In the genomic region with DNA sequence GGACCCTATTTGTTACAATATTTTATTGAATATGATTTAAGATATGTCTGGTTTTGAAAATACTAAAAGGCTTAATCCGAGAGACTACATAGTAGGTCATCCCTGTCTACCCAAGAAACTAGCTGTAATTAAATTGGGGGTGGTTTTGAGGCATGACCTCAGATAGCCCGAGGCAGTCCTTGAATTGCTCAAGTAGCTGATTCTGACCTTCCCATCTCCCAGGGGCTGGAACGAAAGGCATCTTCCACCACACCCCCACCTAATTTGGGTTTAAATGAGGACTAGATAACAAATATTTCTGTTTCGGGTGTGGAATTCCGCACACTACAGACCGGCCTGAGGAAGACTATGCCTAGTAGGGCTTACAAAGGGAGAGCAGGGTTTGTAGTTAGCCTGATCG, we compare ENCODE assay signal across 8 mouse cellular contexts. TPM values are rescaled to one million over a fixed set of nuclear protein-coding genes. Genes with fewer than 3 reads are reported as not detected.
A peak's percentile ranks its signal among the peaks of the same experiment; 100 is the strongest.
DNase-seq lines count a peak whose midpoint lies in the region; ATAC-seq and TF ChIP-seq lines count a peak whose summit lies in the region.

No protein-coding gene starts in this region.

- H3K4me3 ChIP-seq in heart, postnatal 0 days (ENCODE audit: low read depth, low read length), result peak overlapping the region; percentile 100
- 0 out of 2 replicates have a peak overlapping the region, but pooled peaks have one; percentile 98 for H3K4me3 ChIP-seq in hindbrain, embryonic 12.5 days
- peak overlapping the region; percentile 89 for H3K4me3 ChIP-seq in midbrain, embryonic 14.5 days (replicated peaks; ENCODE audit: low read depth, low read length)

- TF ChIP-seq EP300 in heart, postnatal 0 days (IDR thresholded peaks at IDR 0.05; ENCODE audit: low read depth), result no peak

- DNase-seq in heart, postnatal 0 days (ENCODE audit: low spot score), result peak; percentile 13
- no peak for DNase-seq in heart, adult 9 months (ENCODE audit: low spot score in 2 of 2)
- peak; percentile 9 for DNase-seq in brain, embryonic 14.5 days (ENCODE audit: low read depth)
- no peak for DNase-seq in midbrain, embryonic 14.5 days
- DNase-seq in cerebellum, postnatal 14 days, result no peak

- H3K9me3 ChIP-seq in heart, postnatal 0 days (replicated peaks; ENCODE audit: control insufficient read depth, low read length), result no peaks in the 10 kb centered on the region
- no peaks in the 10 kb centered on the region for H3K9me3 ChIP-seq in hindbrain, embryonic 12.5 days (replicated peaks)
- H3K9me3 ChIP-seq in midbrain, embryonic 14.5 days (ENCODE audit: control insufficient read depth, low read length), result no peaks in the 10 kb centered on the region

- no peak for ATAC-seq in heart, postnatal 0 days (ENCODE audit: insufficient read depth, low read depth)
- ATAC-seq in hindbrain, embryonic 12.5 days (ENCODE audit: low FRiP score), result no peak
- ATAC-seq in midbrain, embryonic 14.5 days (ENCODE audit: low FRiP score, low TSS enrichment), result no peak
- no peak for ATAC-seq in CD4-positive, CD25-positive, alpha-beta regulatory T cell, adult 4 months
- no peak for ATAC-seq in granulocyte monocyte progenitor cell, adult 5-6 weeks (replicated peaks; ENCODE audit: poor library complexity, severe bottlenecking)

- peak overlapping the region; percentile 100 for H3K27ac ChIP-seq in heart, postnatal 0 days (ENCODE audit: low read depth)
- no peak overlapping the region for H3K27ac ChIP-seq in hindbrain, embryonic 12.5 days
- no peak overlapping the region; the same call in 1 of the 2 replicates for H3K27ac ChIP-seq in midbrain, embryonic 14.5 days (replicated peaks; ENCODE audit: low read depth, low read length)

- H3K27me3 ChIP-seq in heart, postnatal 0 days (ENCODE audit: control insufficient read depth, insufficient read depth, low read length), result no peaks in the 10 kb centered on the region
- H3K27me3 ChIP-seq in hindbrain, embryonic 12.5 days, result no peaks in the 10 kb centered on the region
- no peaks in the 10 kb centered on the region for H3K27me3 ChIP-seq in midbrain, embryonic 14.5 days (ENCODE audit: control insufficient read depth, insufficient read depth, low read length)

- 34% methylated on average over 7 of the region's 7 CpGs for WGBS in heart, postnatal 0 days
- 60% methylated on average over 7 of the region's 7 CpGs for WGBS in hindbrain, embryonic 12.5 days
- WGBS in midbrain, embryonic 14.5 days, result 66% methylated on average over 7 of the region's 7 CpGs

- peaks cover 32% of the 10 kb centered on the region for H3K4me1 ChIP-seq in heart, postnatal 0 days (ENCODE audit: control insufficient read depth, insufficient read depth)
- peaks cover 15% of the 10 kb centered on the region for H3K4me1 ChIP-seq in hindbrain, embryonic 12.5 days
- peaks cover 15% of the 10 kb centered on the region for H3K4me1 ChIP-seq in midbrain, embryonic 14.5 days (ENCODE audit: control insufficient read depth, insufficient read depth, low read length)

- H3K9ac ChIP-seq in heart, postnatal 0 days (replicated peaks; ENCODE audit: low read depth, low read length), result peak overlapping the region; percentile 100; the same call in 1 of the 2 replicates
- H3K9ac ChIP-seq in hindbrain, embryonic 12.5 days, result peak overlapping the region; percentile 99; the same call in 1 of the 2 replicates
- H3K9ac ChIP-seq in midbrain, embryonic 14.5 days (replicated peaks; ENCODE audit: low read length), result peak overlapping the region; percentile 99; the same call in 1 of the 2 replicates

- H3K4me2 ChIP-seq in heart, postnatal 0 days (ENCODE audit: low read depth, low read length), result peak overlapping the region; percentile 79
- H3K4me2 ChIP-seq in hindbrain, embryonic 12.5 days (replicated peaks), result peak overlapping the region; percentile 75
- H3K4me2 ChIP-seq in midbrain, embryonic 14.5 days (ENCODE audit: low read length), result peak overlapping the region; percentile 79

- no peak for TF ChIP-seq POLR2A in brain, embryonic 14.5 days (IDR thresholded peaks at IDR 0.05; ENCODE audit: borderline replicate concordance, extremely low read depth, insufficient read depth, insufficient read length, poor library complexity, severe bottlenecking)

- peaks cover 4% of the 10 kb centered on the region; the same call in 1 of the 2 replicates for H3K36me3 ChIP-seq in heart, postnatal 0 days (replicated peaks; ENCODE audit: control insufficient read depth, insufficient read depth, low read length)
- no peaks in the 10 kb centered on the region for H3K36me3 ChIP-seq in hindbrain, embryonic 12.5 days
- 0 out of 2 replicates have a peak, but pooled peaks cover 3% of the 10 kb centered on the region for H3K36me3 ChIP-seq in midbrain, embryonic 14.5 days (ENCODE audit: control insufficient read depth, insufficient read depth, low read length)

- TF ChIP-seq CTCF in heart, postnatal 0 days (IDR thresholded peaks at IDR 0.05; ENCODE audit: low read depth), result no peak
- TF ChIP-seq CTCF in brain, embryonic 14.5 days (IDR thresholded peaks at IDR 0.05; ENCODE audit: borderline replicate concordance, extremely low read depth, insufficient read depth, insufficient read length), result no peak

RNA-seq across cellular contexts. Expression of a gene that starts 1.2 kb away (rescaled TPM):
- total RNA-seq in heart, postnatal 0 days (2014; rRNA removed; ENCODE audit: low replicate concordance), result 88.7 and 93.7 TPM in 2 replicates
- 43.7 and 52.1 TPM in 2 replicates for polyA plus RNA-seq in heart, postnatal 0 days (2015; fragmentation: Nextera tagmentation; extraction: Ambion mirVana)
- 92.0 and 113 TPM in 2 replicates for polyA plus RNA-seq in brain, embryonic 14.5 days (2012; rRNA removed)
- 46.5 and 49.0 TPM in 2 replicates for polyA plus RNA-seq in hindbrain, embryonic 12.5 days (2016; fragmentation: Nextera tagmentation; extraction: Ambion mirVana)
- 34.8 and 40.9 TPM in 2 replicates for polyA plus RNA-seq in midbrain, embryonic 14.5 days (2014; fragmentation: Nextera tagmentation; extraction: Ambion mirVana)
- 10 to 100 TPM in 1 of 2 experiments, 1 to 10 TPM in 1; 7.4 to 13.1 TPM for polyA plus RNA-seq in CD4-positive, CD25-positive, alpha-beta regulatory T cell, adult 4 months (2017; shearing (Covaris generic))
- 46.3 TPM in 2 replicates for total RNA-seq in granulocyte monocyte progenitor cell, adult 5-6 weeks (2014; fragmentation: Nextera tagmentation)
- total RNA-seq in granulocyte monocyte progenitor cell, adult 5-6 weeks (2017), result 101 and 122 TPM in 2 replicates

RNA-seq across cellular contexts. Expression of a gene that starts 57.6 kb away (rescaled TPM):
- 43.7 and 63.7 TPM in 2 replicates for total RNA-seq in heart, postnatal 0 days (2014; rRNA removed; ENCODE audit: low replicate concordance)
- 1,264 and 1,367 TPM in 2 replicates for polyA plus RNA-seq in heart, postnatal 0 days (2015; fragmentation: Nextera tagmentation; extraction: Ambion mirVana)
- polyA plus RNA-seq in brain, embryonic 14.5 days (2012; rRNA removed), result 2,021 and 2,994 TPM in 2 replicates
- 5,652 and 6,223 TPM in 2 replicates for polyA plus RNA-seq in hindbrain, embryonic 12.5 days (2016; fragmentation: Nextera tagmentation; extraction: Ambion mirVana)
- polyA plus RNA-seq in midbrain, embryonic 14.5 days (2014; fragmentation: Nextera tagmentation; extraction: Ambion mirVana), result 5,692 and 7,005 TPM in 2 replicates
- 1,000 to 10,000 TPM; 3,536 to 4,629 TPM for polyA plus RNA-seq in CD4-positive, CD25-positive, alpha-beta regulatory T cell, adult 4 months (2017; shearing (Covaris generic))
- total RNA-seq in granulocyte monocyte progenitor cell, adult 5-6 weeks (2014; fragmentation: Nextera tagmentation), result 601 and 668 TPM in 2 replicates
- 357 and 410 TPM in 2 replicates for total RNA-seq in granulocyte monocyte progenitor cell, adult 5-6 weeks (2017)

Comparison
In these comparisons a context has a peak if more than half of its experiments do, and no peak if none do; other contexts are left out.
1. DNase-seq: peak in heart, postnatal 0 days (single experiment) and brain, embryonic 14.5 days (single experiment); none in heart, adult 9 months (0 of 2), midbrain, embryonic 14.5 days (single experiment) and cerebellum, postnatal 14 days (0 of 2).
2. Peak in every context shown above with its lines, with median percentiles within 50 percentile points of each other: H3K4me2 ChIP-seq, H3K4me3 ChIP-seq and H3K9ac ChIP-seq.